Mouse (Mus musculus) megakaryocyte, adult 5-6 weeks (primary cell): Measurements from ENCODE around the gene Odf3b. TPM values are rescaled to one million over a fixed set of nuclear protein-coding genes. Genes with fewer than 3 reads are reported as not detected.

ENCODE experiments used
- ATAC-seq: 2 replicates; pipeline ENCODE4 v1.8.0; 2016; ENCODE audit warnings: mild to moderate bottlenecking, inconsistent platforms; ENCODE audit not compliant: poor library complexity, severe bottlenecking
- total RNA-seq, 2 experiments: library from RNA; stranded (forward) in 1 of 2; stranded (reverse) in 1 of 2; fragments of 153-499, 151-499 nt in 1 of 2; fragments of 221-1000, 200-1000 nt in 1 of 2; gene quantifications; 2 replicates each; pipeline versions ENCODE4 v1.2.3 to v1.2.4; 2015 to 2017

Odf3b gene
- total RNA-seq, 2 experiments from 2014 or later = not detected

DNA sequence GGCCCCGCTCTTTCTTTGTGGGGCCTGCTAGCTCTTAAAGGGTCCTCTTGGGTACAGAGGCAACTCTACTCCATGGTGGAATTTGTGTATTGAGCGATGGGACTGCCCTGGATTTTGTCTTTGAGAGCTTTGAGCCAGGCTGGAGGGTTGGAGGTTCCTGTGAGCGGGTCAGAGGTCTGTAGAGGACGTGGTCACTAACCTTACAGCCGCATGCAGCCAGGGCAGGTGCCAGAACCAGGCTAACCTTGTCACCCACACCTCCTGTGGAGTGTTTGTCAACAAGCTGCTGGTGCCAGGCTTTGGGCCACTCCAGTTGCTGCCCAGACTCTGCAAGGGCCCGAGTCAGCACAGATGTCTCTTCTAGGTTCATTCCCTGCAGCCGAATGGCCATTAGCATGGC is 3.0 kb downstream of the Odf3b start:
- no peak for ATAC-seq

DNA sequence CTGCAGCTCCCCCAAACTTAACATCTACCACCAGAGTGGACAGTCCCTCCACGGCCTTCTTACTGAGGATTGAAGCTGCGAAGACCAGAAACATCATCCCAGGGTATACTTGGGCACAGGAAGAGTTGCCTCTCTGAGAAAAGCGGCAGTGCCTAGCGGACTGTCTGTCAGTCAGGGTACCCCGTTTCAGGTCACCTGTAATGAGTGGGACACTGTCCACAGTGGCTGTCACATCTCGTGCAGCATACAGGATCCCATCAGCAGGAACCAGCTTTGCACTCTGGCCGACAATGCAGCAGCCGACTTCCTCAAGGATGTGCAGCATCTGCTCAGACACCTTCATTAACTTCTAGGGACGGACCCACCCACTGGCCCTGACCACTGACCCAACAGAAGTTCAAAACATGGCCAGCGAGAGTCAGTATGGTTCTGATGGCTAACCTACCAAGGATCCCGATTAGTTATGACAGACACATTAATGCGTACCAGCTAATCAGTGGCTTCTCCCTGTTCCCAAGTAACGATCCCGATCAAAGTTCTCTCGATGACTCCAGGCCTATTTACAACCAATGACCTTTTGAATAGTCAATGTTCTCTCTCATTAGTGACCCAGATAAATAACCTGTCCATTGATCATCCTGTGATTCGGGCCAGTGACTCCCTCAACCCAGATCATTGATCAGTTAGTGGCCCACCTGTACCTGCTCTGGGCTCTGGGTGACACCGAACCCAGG is 4.1 kb downstream of the Odf3b start:
- no peak for ATAC-seq

DNA sequence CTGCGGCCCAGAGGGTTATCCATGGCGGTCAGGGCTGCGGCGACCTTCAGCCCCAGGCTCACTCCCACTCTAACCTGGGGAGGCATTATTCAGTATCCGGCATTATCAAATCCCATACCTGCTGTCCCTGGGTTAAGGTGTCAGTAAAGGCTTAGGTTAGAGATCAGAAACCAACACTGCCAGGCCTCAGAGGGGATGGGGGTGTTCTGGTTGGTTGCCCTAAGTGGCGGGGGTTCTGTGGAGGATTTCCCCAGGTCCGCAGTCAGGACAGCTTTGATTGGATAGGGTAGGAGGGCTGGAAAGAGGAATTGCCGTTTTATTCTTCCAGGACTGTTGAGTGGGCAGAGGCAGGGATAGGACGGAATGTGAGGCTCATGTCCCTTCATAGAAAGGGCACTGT is 4.7 kb downstream of the Odf3b start:
- no peak for ATAC-seq

DNA sequence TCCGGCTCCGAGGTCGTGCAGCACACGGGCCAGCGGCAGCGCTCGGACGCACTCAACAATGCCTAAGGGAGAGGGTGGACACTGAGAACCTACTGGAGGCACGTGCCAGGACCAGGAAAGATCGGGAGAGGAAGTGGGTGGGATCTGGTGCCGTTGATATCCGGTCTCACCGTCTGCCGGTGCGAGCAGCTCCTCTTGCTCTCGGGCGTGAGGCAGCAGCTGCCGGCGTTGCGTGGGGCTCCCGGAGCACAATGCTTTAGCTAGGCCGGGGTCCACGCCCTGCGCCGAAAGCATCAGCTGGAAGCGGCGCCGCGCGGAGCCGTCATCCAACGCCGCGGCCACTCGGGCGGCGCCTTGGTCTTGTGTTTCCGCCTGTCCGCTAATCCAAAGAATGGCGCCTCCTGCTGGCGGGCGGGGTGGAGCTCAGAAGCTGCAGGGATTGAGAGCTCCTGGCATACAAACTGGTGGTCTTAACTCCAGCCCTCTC is 5.3 kb downstream of the Odf3b start, which contains the start of gene Sco2:
Sco2 (minus strand) TSS at position 85 of the 487 bp plus-strand sequence.
- peak; percentile 79 for ATAC-seq

DNA sequence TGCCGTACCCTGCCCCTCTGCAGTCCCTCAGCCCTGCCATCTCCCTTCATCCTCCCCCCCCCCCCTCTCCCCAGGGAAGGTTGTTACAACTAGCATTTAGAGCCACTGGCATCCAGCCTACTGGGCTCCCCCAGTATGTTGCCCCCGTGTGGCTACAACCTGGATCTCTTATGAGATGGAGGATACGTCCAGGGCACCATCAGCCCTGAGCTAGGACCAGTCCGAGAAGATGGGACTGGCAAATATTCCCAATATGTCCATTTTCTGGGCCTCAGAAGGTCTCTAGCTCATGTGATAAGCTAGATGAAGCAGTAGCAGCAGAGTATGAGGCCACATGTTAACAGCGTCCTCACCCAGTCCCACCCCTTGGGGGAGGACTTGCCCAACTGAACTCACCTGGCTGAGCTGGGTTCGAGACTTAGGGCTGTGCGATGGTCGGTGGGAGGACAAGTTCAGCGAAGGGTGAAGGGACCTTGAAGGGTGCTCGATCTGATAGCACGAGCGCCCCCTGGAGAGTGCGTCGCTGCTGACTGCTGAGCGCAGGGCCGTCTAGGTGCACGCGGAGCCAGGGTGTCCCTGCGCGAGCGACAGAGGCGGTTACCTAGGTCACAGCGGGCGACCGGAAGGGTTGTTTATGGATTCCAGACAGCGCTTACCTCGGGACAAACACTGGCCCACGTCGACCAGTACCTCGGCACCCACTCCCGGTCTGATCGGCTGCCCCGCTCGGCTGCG is 5.9 kb downstream of the Odf3b start:
- peak; percentile 86 for ATAC-seq

DNA sequence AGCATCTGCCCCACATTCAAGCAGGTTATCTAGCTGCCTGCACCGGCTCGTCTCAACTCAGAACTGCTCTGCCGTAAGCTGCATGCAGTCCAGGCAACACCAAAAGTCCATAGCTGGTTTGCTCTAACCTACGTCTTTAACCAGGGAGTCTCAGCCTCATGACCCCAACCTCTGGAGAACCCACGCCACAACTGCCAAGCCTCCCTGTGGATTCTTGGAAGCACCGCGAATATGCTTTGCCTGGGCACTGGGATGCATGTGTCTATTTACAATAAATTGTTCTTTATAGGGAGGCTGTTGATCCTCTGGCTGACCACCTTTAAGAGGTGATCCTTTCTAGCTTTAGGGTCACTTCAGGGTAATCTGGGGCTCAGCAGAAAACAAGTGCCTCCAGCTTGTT is 6.5 kb downstream of the Odf3b start:
- ATAC-seq = no peak

DNA sequence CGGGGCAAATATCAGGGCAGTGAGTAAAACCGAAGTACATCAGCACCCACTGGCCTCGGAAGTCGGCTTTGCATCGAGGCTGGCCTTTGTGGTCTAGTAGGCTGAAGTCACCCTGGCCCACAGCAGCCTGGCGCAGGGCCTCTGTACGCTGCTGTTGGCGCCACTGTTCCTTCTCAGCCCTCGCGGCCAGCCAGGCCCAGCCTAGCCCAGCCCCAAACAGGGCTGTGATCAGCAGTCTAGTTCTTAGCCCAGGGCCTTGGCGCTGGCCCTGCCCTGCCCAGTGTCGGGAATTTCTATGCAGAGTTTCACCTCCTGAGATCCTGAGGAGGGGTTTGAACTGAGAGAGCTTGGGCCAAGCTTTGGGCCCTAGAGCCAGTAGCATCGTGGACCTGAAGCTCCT is 7.0 kb downstream of the Odf3b start:
- ATAC-seq = no peak

DNA sequence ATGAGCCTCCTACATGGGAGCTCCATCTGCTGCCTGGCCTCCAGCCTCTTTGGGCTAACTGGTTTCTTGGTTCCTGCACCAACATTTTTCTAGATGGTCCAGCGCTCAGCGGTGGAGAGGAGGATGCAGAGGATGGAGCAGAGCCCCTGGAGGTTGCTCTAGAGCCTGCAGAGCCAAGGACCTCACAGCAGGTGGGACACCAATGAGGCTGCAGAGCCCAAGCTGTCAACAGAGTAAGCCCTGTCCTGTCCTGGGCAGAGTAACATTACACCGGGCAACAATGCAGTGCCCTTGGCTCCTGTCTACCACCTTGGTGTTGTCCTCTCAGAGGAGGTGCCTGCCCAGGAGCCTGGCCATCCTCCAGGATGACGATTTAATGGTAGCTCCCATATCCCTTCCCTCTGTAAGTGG is 13.9 kb downstream of the Odf3b start:
- no peak for ATAC-seq

DNA sequence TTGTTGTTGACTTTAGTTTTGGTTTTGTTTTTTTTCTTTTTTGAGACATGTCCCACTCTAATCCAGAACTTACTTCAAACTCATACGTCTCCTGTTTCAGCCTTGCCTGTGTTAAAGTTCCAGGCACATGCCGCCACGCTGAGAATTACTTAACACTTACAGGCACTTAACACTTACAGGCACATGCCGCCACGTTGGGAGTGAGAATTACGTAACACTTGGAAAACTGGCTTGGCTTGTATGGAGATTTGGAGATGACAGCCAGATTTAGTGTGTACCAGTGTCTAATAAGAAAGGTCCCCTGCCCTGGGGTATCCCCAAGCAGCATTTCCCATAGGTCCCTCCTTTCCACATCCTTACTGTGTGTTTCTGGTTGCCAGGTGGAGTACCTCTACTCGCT is 16.0 kb downstream of the Odf3b start:
- no peak for ATAC-seq

DNA sequence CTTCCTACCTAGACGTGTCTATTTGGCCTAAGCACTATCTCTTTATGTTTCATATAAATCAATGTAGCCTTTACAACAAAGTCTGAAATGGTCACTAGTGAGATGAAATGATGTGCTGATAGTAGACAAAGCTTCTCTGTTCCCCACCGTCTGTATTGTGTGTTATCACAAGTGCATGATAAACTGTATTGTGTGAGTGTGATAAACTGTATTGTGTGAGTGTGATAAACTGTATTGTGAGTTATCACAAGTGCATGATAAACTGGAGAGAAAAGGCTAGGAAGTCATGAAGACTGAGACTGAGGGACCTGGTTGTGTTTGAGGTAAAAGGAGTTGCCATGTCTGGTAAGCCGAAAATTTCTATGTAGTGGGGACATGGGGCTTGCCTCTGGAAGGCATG is 20.3 kb downstream of the Odf3b start:
- ATAC-seq = no peak

DNA sequence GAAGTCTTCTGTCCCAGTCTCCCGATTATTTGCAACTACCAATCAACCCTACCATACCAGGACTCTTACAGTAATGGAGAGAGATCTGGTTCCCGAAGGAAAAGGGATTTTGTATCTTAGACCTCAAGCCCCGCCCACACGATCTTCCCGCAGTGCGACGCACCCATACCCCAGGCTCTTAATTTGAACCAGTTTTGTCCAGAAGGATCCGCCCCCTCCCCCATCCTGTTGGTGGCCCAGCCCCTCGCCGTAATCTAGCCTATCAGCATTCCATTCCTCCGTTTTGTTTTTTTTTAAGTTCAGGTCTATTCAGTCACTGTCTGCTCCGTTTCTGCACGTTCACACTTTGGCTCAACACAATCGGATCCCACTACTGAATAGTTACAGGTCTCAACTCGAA is 22.7 kb downstream of the Odf3b start:
- peak; percentile 55 for ATAC-seq

DNA sequence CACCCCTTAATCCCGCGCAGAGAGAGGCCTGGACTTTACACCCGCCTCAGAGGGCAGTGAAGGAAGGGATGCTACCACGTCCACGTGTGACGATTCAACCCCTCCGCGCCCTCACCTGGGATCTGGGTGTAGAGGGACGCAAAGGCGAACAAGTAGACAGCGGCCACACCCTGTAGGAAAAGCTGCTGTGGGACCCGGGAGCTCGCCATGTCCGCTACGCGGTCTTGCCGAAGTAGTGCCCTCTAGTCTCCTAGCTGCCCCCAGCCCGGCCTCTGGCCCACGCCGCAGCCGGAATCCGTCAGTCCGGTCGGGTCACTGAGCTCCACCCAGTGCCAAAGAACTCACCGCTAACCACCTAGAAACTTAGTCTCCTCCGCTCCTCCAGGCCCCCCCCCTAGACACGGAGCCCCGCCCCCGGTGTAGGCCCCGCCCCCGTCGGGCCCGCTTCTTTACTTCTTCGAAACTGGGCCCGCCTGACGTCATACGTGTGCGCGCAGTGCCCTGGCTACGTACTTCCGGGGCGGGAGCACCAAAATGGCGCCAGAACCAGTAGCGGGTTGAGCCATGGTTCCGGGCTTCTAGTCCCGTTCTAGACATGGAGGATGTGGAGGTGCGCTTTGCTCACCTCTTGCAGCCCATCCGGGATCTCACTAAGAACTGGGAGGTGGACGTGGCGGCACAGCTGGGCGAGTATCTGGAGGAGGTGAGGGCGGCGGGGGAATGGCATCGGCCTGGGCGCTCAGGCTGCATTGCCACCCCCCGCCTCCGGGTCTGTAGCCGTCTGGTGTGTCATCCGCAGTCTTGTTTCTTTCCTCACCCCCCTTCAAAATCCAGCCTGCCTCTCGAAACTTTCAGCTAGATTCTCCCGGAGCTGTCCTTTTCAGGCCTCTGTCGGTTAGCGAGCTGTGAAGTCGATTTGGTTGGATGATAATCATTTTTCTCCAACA is 23.6 kb downstream of the Odf3b start, which contains the start of the genes Lmf2 and Ncaph2:
Lmf2 (minus strand) TSS at position 419 of the 947 bp plus-strand sequence.
Ncaph2 (plus strand) TSS at position 479 of the 947 bp plus-strand sequence.
- ATAC-seq = peak; percentile 88

DNA sequence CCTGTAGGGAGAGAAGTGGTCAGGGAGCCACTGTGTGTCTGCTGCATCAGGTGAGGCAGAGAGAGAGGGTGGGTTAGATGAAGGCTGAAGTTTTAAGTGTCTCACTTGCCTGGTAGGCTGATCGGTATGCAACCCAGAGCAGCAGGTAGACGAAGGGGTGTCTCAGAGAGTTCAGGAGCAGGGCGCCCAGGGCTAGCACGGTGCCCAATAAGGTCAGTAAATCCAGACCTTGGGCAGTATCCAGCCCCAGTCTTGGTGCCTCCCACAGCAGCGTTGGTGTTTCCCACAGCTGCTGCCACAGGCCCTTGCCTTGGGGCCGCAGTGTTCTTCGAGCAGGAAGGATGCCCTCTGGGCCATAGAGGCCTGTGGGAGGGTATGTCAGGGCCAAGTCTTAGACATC is 24.6 kb downstream of the Odf3b start:
- ATAC-seq = no peak

DNA sequence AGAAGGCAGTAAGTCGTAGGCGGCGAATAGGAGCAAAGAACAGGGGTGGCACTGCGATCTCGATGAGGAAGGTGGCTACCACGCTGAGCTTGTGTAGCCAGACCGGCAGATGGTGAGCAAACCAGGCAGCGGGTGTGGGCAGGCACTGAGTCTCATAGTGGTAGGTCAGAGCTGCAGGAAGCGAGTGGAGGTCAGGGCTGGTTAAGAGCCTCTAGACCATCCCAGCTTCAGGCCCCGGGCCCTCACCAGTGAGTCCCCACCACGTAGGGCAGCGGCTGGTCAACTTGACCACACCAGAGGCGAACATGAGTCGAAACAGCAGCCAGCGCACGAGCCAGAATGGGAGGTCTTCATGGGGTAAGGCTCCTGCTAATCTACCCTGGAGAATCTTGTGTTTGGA is 25.2 kb downstream of the Odf3b start:
- no peak for ATAC-seq

DNA sequence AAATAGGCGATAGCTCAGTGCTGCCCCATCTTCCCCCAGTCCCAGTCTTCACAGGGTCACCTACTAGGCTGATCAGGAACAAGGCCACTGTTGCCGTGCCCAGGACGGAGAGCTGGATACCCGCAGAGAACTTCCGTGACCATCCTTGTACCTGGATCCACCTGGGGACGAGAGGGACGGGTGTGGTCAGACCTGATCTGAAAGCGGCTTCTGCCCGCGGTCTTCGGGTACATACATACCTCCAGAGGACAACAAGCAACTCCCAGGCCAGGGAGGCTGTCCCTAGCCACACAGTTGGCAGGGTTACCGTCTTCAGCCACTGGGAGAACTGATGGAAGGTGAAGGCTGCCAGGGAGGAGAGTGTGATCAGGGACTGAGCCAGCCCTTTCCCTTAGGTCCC is 26.3 kb downstream of the Odf3b start:
- no peak for ATAC-seq

DNA sequence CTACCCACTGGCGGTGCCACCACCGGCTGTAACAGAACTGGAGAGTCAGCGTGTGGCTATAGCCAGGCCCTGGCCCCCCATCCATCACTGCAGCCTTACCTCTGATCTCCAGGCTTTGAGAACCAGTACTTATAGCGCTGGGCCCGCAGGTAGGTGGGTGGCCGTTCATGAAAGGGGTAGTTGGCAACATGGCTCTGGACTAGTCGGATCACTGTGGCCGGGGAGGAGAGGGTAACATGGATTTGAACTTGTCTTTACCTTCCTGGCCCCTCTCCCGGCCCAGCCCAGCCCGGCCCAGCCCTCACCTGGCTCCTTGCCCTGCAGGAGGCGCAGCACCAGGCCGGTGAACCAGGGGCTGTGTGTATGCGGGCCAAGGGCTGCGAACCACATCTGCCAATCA is 27.0 kb downstream of the Odf3b start:
- ATAC-seq = no peak

DNA sequence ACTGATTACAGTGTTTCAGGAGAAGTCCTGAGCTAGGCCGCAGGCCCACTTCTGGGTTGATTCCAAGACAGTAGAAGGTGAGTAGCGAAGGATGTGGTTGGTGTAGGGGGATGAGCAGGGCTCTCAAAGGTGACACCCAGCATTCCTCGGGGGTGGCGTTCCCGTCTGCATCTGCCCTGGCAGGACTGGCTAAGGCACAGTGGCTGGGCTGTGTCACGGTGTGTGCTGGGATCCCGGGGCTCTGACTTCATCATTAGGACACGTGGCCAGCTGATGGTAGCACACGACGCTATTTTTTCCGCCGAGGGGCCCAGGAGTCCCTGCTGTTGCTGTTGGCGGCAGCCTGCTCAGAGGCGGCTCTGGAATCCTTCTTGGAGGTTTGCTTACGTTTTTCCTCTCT is 27.8 kb downstream of the Odf3b start:
- ATAC-seq = no peak

DNA sequence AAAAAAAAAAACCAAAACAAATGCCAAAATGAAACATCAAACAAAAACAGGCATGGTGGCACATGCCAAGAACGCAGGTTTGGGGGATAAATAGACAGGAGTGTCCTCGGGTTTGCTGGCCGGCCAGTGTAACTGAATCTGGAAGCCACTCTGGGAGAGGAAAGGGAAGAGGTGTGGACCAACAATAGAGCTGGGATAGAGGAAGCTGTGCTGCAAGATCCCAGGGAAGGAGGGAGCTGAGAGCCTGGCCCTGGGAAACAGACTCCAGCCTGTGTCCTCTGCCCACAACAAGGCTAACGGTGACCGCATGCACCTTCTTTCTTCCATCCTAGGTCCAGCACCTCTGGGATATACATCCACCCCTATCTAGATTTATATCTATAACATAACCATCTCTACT is 28.6 kb downstream of the Odf3b start:
- no peak for ATAC-seq

DNA sequence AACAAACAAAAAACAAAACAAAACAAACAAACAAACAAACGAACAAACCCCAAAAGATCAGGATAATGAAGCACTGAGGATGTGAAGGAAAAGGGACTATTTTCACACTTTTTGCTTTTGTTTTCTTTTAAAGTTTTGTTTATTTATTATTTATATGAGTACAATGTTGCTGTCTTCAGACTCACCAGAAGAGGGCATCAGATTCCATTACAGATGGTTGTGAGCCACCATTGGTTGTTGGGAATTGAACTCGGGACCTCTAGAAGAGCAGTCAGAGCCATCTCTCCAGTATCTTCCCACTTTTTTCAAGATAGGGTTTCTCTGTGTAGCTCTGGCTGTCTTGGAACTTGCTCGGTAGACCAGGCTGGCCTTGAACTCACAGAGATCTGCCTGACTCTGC is 35.8 kb downstream of the Odf3b start:
- no peak for ATAC-seq

DNA sequence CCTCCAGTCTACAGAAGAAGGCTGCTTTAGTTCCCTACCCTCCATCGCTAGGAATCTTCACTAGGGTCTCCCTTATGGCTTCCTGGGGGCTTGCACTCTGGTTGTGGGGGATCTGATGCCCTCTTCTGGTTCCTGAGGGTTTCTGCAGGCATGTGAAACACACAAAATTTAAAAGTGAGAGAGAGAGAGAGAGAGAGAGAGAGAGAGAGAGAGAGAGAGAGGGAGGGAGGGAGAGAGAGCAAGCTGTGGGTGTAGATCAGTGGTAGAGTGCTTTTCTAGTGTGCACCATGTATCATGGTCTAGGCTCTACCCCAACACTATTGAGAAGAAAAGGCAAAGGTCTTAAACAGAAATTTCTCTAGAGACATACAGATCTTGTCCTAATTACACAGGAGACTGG is 37.4 kb downstream of the Odf3b start:
- ATAC-seq = no peak

DNA sequence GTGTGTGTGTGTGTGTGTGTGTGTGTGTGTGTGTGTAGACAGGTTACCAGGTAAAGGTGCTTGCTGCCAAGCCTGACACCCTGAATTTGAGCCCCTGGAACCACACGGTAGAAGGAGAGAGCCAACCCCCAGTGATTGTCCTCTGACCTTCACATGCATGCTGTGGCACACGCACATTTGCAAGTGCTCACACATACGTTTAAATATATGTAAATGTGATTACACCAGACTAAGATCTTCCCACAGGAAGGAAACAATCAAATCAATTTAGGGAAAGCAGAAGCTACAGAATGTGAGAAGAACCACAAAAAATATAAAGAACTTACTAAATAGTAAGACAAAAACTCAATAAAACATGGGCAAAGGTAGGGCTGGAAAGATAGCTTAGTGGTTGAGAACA is 38.9 kb downstream of the Odf3b start:
- ATAC-seq = peak; percentile 43; the same call in 1 of the 2 replicates
